Mouse (Mus musculus) kidney, adult 18-20 months (tissue): Measurements from ENCODE around the gene Map1b.

Source experiments
- DNase-seq: peaks from one replicate; pipeline ENCODE4 v3.0.0; 2021

Map1b gene

GRCm38 (mm10) chr13:99527936-99528335 lies 11.6 kb upstream of the Map1b start:
- no peak for DNase-seq

- no peak for DNase-seq
These were observed 9.2 kb upstream of the Map1b start for GRCm38 (mm10) chr13:99525491-99525890.

GRCm38 (mm10) chr13:99517836-99518235 lies 1.5 kb upstream of the Map1b start:
- no peak for DNase-seq

- peak; percentile 13 for DNase-seq
These were observed 448 bp downstream of the Map1b start for GRCm38 (mm10) chr13:99515736-99516447.

GRCm38 (mm10) chr13:99514917-99515591 lies 1.3 kb downstream of the Map1b start:
- peak; percentile 47 for DNase-seq

GRCm38 (mm10) chr13:99513990-99514389 lies 2.4 kb downstream of the Map1b start:
- peak; percentile 11 for DNase-seq

- DNase-seq, result peak; percentile 34
These were observed 3.2 kb downstream of the Map1b start for GRCm38 (mm10) chr13:99513138-99513537.

GRCm38 (mm10) chr13:99509896-99510295 lies 6.4 kb downstream of the Map1b start:
- no peak for DNase-seq

- no peak for DNase-seq
These were observed 9.8 kb downstream of the Map1b start for GRCm38 (mm10) chr13:99506580-99506962.

GRCm38 (mm10) chr13:99505826-99506579 lies 10.3 kb downstream of the Map1b start:
- no peak for DNase-seq

GRCm38 (mm10) chr13:99503370-99503979 lies 12.9 kb downstream of the Map1b start:
- DNase-seq, result no peak

- DNase-seq, result no peak
These were observed 13.4 kb downstream of the Map1b start for GRCm38 (mm10) chr13:99502911-99503310.

GRCm38 (mm10) chr13:99502126-99502744 lies 14.1 kb downstream of the Map1b start:
- no peak for DNase-seq

- no peak for DNase-seq
These were observed 14.9 kb downstream of the Map1b start for GRCm38 (mm10) chr13:99501393-99501792.

GRCm38 (mm10) chr13:99500609-99501008 lies 15.7 kb downstream of the Map1b start:
- DNase-seq, result no peak

GRCm38 (mm10) chr13:99499764-99500163 lies 16.6 kb downstream of the Map1b start:
- DNase-seq, result no peak

- DNase-seq, result no peak
These were observed 20.2 kb downstream of the Map1b start for GRCm38 (mm10) chr13:99496106-99496505.

GRCm38 (mm10) chr13:99494416-99494815 lies 21.9 kb downstream of the Map1b start:
- DNase-seq, result no peak

- no peak for DNase-seq
These were observed 22.9 kb downstream of the Map1b start for GRCm38 (mm10) chr13:99493304-99493904.

GRCm38 (mm10) chr13:99492619-99493303 lies 23.6 kb downstream of the Map1b start:
- DNase-seq, result no peak

- DNase-seq, result no peak
These were observed 26.3 kb downstream of the Map1b start for GRCm38 (mm10) chr13:99489998-99490397.

GRCm38 (mm10) chr13:99489175-99489574 lies 27.2 kb downstream of the Map1b start:
- DNase-seq, result no peak
